Comparison of ENCODE assay signal across 22 mouse cellular contexts in the genomic region with DNA sequence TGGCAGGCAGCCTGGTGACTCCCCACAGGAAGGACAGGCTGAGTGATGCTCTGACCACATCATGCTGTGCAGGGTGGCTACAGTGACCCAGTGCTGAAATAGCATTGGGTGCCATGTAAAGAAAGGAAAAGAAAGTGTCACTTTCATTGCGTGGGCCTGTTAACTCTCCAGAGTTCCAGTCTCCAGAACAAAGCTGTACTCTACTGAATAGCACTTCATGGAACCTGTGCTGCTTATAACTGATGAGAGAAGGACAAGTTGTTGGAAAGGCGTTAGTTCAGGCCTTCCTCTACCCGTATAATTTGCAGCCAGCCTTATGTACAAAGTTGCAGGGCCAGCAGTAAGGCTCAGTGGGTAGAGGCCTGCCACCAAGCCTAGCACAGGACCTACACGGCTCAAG. TPM values are rescaled to one million over a fixed set of nuclear protein-coding genes. Genes with fewer than 3 reads are reported as not detected.
DNase-seq lines count a peak whose midpoint lies in the region; ATAC-seq and TF ChIP-seq lines count a peak whose summit lies in the region.
"Had no signal": no experiment of that assay in that cellular context is flagged by ENCODE, and none has a peak within 500 bp of the region (broad histone marks: within the 10 kb centered on the region; RNA-seq: fewer than 3 reads in every experiment).

A gene (plus strand): TSS at position 301 of the 400 bp plus-strand sequence.

- no peak for DNase-seq in gastrocnemius, adult 8-10 months (ENCODE audit: low spot score in 2 of 2)
- no peak for DNase-seq in gastrocnemius, postnatal 10 days
- no peak for DNase-seq in lung, adult 2 months
- DNase-seq in lung, postnatal 36 days: no peak
- DNase-seq in embryonic facial prominence, embryonic 10.5 days (ENCODE audit: low spot score): no peak
- DNase-seq: B cell, adult 2 months; cerebellum, adult 11 months; cerebellum, adult 8-10 months; cerebellum, postnatal 36 days; embryo, embryonic 11 days; heart, adult 11 months had no signal

- peaks cover 7% of the 10 kb centered on the region for H3K4me1 ChIP-seq in lung, adult 2 months (ENCODE audit: control insufficient read depth, insufficient read depth, low read length)
- H3K4me1 ChIP-seq in embryonic facial prominence, embryonic 10.5 days: peaks cover 6% of the 10 kb centered on the region
- peaks cover 7% of the 10 kb centered on the region for H3K4me1 ChIP-seq in hindbrain, embryonic 13.5 days (replicated peaks)

- peaks cover 4% of the 10 kb centered on the region; the same call in 1 of the 2 replicates for H3K9me3 ChIP-seq in embryonic facial prominence, embryonic 10.5 days
- no peaks in the 10 kb centered on the region for H3K9me3 ChIP-seq in hindbrain, embryonic 13.5 days

- 0 out of 2 replicates have a peak, but pooled peaks have one; percentile 11 for TF ChIP-seq POLR2A in lung, adult 2 months (IDR thresholded peaks at IDR 0.05; ENCODE audit: borderline replicate concordance, extremely low read depth, low read depth, low read length)

- H3K27me3 ChIP-seq in embryonic facial prominence, embryonic 10.5 days (replicated peaks; ENCODE audit: low read depth, poor library complexity, severe bottlenecking): no peaks in the 10 kb centered on the region
- no peaks in the 10 kb centered on the region for H3K27me3 ChIP-seq in hindbrain, embryonic 13.5 days
- H3K27me3 ChIP-seq: CH12.LX; forebrain, embryonic 13.5 days; hindbrain, embryonic 12.5 days had no signal

- no peak for TF ChIP-seq CTCF in lung, adult 2 months (IDR thresholded peaks at IDR 0.05; ENCODE audit: insufficient read depth, low read length)

- H3K36me3 ChIP-seq in embryonic facial prominence, embryonic 10.5 days (replicated peaks): peaks cover 71% of the 10 kb centered on the region
- H3K36me3 ChIP-seq in hindbrain, embryonic 13.5 days: peaks cover 59% of the 10 kb centered on the region

- no peak within 1 kb of the TSS for H3K27ac ChIP-seq in embryonic facial prominence, embryonic 10.5 days (replicated peaks)
- H3K27ac ChIP-seq in hindbrain, embryonic 13.5 days: no peak within 1 kb of the TSS
- H3K27ac ChIP-seq: forebrain, embryonic 10.5 days; forebrain, embryonic 13.5 days; hindbrain, embryonic 12.5 days; hindbrain, postnatal 0 days had no signal

- H3K4me2 ChIP-seq in hindbrain, embryonic 13.5 days: no peak within 1 kb of the TSS
- H3K4me2 ChIP-seq: forebrain, embryonic 13.5 days; heart, embryonic 11.5 days; hindbrain, embryonic 12.5 days had no signal

- H3K9ac ChIP-seq in hindbrain, embryonic 13.5 days: no peak within 1 kb of the TSS
- H3K9ac ChIP-seq: forebrain, embryonic 13.5 days; hindbrain, embryonic 12.5 days had no signal

- ATAC-seq in hindbrain, embryonic 13.5 days (ENCODE audit: low FRiP score): no peak
- ATAC-seq: forebrain, embryonic 13.5 days; forebrain, embryonic 16.5 days; hindbrain, postnatal 0 days; inflammation-experienced regulatory T-cells, adult 6 months; intestine, embryonic 16.5 days had no signal

- no peak within 1 kb of the TSS for H3K4me3 ChIP-seq in lung, adult 2 months (replicated peaks; ENCODE audit: extremely low read depth, low read depth, low read length)
- H3K4me3 ChIP-seq in embryonic facial prominence, embryonic 10.5 days: peak within 1 kb of the TSS; percentile 3; the same call in 1 of the 2 replicates
- no peak within 1 kb of the TSS for H3K4me3 ChIP-seq in hindbrain, embryonic 13.5 days
- H3K4me3 ChIP-seq: forebrain, embryonic 10.5 days; forebrain, embryonic 13.5 days; hindbrain, embryonic 12.5 days had no signal

- WGBS in lung, adult 2 months: 80% methylated on average over 4 of the region's 4 CpGs
- WGBS in embryonic facial prominence, embryonic 10.5 days: 89% methylated on average over 4 of the region's 4 CpGs
- WGBS in hindbrain, embryonic 13.5 days: 83% methylated on average over 4 of the region's 4 CpGs

RNA-seq across cellular contexts. Expression of the gene that starts here (rescaled TPM):
- 10 to 100 TPM in 3 of 4 experiments, 1 to 10 TPM in 1; 9.9 to 15.9 (median 10.2) TPM for total RNA-seq in gastrocnemius, adult 8-10 months (2022)
- 1 to 10 TPM; 2.3 to 2.7 TPM for total RNA-seq in gastrocnemius, postnatal 10 days (2021)
- 1.5 and 1.6 TPM in 2 replicates for polyA plus RNA-seq in lung, adult 2 months (2012; rRNA removed)
- polyA plus RNA-seq in embryonic facial prominence, embryonic 10.5 days (2016; fragmentation: Nextera tagmentation; extraction: Ambion mirVana): 0.88 and 1.5 TPM in 2 replicates
- 1.1 and 1.4 TPM in 2 replicates for polyA plus RNA-seq in hindbrain, embryonic 13.5 days (2015; fragmentation: Nextera tagmentation; extraction: Ambion mirVana)
- total RNA-seq: hematopoietic stem cell, adult 5-6 weeks had no signal
